ENCODE assay signal across 18 mouse cellular contexts in genomic region chr17:5532816-5533215, GRCm38 (mm10). TPM values are rescaled to one million over a fixed set of nuclear protein-coding genes. Genes with fewer than 3 reads are reported as not detected.
A peak's percentile ranks its signal among the peaks of the same experiment; 100 is the strongest.
DNase-seq lines count a peak whose midpoint lies in the region; ATAC-seq and TF ChIP-seq lines count a peak whose summit lies in the region.
"Had no signal": no experiment of that assay in that cellular context is flagged by ENCODE, and none has a peak within 500 bp of the region (broad histone marks: within the 10 kb centered on the region; RNA-seq: fewer than 3 reads in every experiment).

No protein-coding gene starts in this region.

- no peaks in the 10 kb centered on the region; a peak in 1 of 4 replicates for H3K4me1 ChIP-seq in MEL (ENCODE audit: control insufficient read depth in 1 of 2, insufficient read depth in 2 of 2, low read length in 2 of 2)
- H3K4me1 ChIP-seq in cerebellum, adult 2 months (ENCODE audit: control insufficient read depth, insufficient read depth, low read length), result peaks cover 34% of the 10 kb centered on the region
- H3K4me1 ChIP-seq: heart, embryonic 15.5 days; hindbrain, embryonic 13.5 days had no signal

- peaks cover 0 to 5% of the 10 kb centered on the region in 2 experiments; a peak in 1 of 4 replicates for H3K36me3 ChIP-seq in MEL (ENCODE audit: control insufficient read depth in 1 of 2, insufficient read depth in 2 of 2, low read length in 2 of 2)
- H3K36me3 ChIP-seq: forebrain, embryonic 12.5 days; heart, embryonic 15.5 days; hindbrain, embryonic 13.5 days had no signal

- peak; percentile 8 for TF ChIP-seq CTCF in left cerebral cortex, adult 2 months (IDR thresholded peaks at IDR 0.05)
- peak in 2 of 3 experiments; percentile 20 to 27; a peak in 2 of 6 replicates for TF ChIP-seq CTCF in MEL (IDR thresholded peaks at IDR 0.05 in 2 of 3, conservative IDR thresholded peaks at IDR 0.05 in 1 of 3; ENCODE audit: control insufficient read depth in 1 of 3, insufficient read depth in 1 of 3, low read depth in 2 of 3, low read length in 3 of 3, poor library complexity in 1 of 3, severe bottlenecking in 1 of 3)
- no peak for TF ChIP-seq CTCF in cerebellum, adult 2 months (IDR thresholded peaks at IDR 0.05; ENCODE audit: borderline replicate concordance, insufficient read depth, low read depth, low read length)

- peak; percentile 34 for TF ChIP-seq RAD21 in MEL (IDR thresholded peaks at IDR 0.05; ENCODE audit: low read depth, low read length)

- no peak overlapping the region for H3K4me3 ChIP-seq in left cerebral cortex, adult 2 months
- no peak overlapping the region for H3K4me3 ChIP-seq in MEL (ENCODE audit: control insufficient read depth in 1 of 2, insufficient read depth in 1 of 2, low read depth in 2 of 2, low read length in 2 of 2)
- H3K4me3 ChIP-seq in cerebellum, adult 2 months (replicated peaks; ENCODE audit: insufficient read depth, low read depth, low read length), result no peak overlapping the region
- H3K4me3 ChIP-seq: forebrain, embryonic 12.5 days; heart, embryonic 15.5 days; hindbrain, embryonic 13.5 days had no signal

- no peak overlapping the region for H3K27ac ChIP-seq in left cerebral cortex, adult 2 months
- H3K27ac ChIP-seq in MEL (ENCODE audit: control insufficient read depth, low read depth, low read length), result no peak overlapping the region
- H3K27ac ChIP-seq in cerebellum, adult 2 months (ENCODE audit: insufficient read depth, low read length), result no peak overlapping the region
- H3K27ac ChIP-seq: forebrain, embryonic 12.5 days; heart, embryonic 15.5 days; hindbrain, embryonic 13.5 days; hindbrain, postnatal 0 days had no signal

- H3K27me3 ChIP-seq in MEL (ENCODE audit: control insufficient read depth in 1 of 2, insufficient read depth in 2 of 2, low read length in 2 of 2), result no peaks in the 10 kb centered on the region
- no peaks in the 10 kb centered on the region for H3K27me3 ChIP-seq in cerebellum, adult 2 months (ENCODE audit: control insufficient read depth, insufficient read depth, low read length)
- H3K27me3 ChIP-seq: forebrain, embryonic 12.5 days; heart, embryonic 15.5 days; hindbrain, embryonic 13.5 days had no signal

- H3K9ac ChIP-seq in MEL (ENCODE audit: control insufficient read depth, low read depth, low read length, poor library complexity, severe bottlenecking), result no peak overlapping the region
- H3K9ac ChIP-seq: forebrain, embryonic 12.5 days; heart, embryonic 15.5 days; hindbrain, embryonic 13.5 days had no signal

- TF ChIP-seq POLR2A in MEL (IDR thresholded peaks at IDR 0.05; ENCODE audit: control insufficient read depth in 1 of 2, insufficient read depth in 1 of 2, low read depth in 1 of 2, low read length in 2 of 2, poor library complexity in 1 of 2), result no peak
- TF ChIP-seq POLR2A in cerebellum, adult 2 months (IDR thresholded peaks at IDR 0.05; ENCODE audit: borderline replicate concordance, insufficient read depth, low read length), result no peak

- no peaks in the 10 kb centered on the region for H3K9me3 ChIP-seq in MEL (replicated peaks; ENCODE audit: insufficient read depth, low read length)
- H3K9me3 ChIP-seq: forebrain, embryonic 12.5 days; heart, embryonic 15.5 days; hindbrain, embryonic 13.5 days had no signal

- 56% methylated on average over 5 of the region's 5 CpGs for WGBS in cerebellum, adult 2 months

- no peaks in the 10 kb centered on the region for H3K79me2 ChIP-seq in MEL (ENCODE audit: control insufficient read depth, insufficient read depth, low read length, poor library complexity)

- intact Hi-C loops in left cerebral cortex, adult 2 months (cut with DNase I), result loop anchor here (5.0 kb wide), 1 partner anchor 91 kb away; the partner anchor contains the start of gene Tmem242
- intact Hi-C loops in left cerebral cortex, postnatal 25 days (cut with DNase I), result loop anchor here (5.0 kb wide), 1 partner anchor 91 kb away; the partner anchor contains the start of gene Tmem242

- DNase-seq in left cerebral cortex, adult 2 months (ENCODE audit: extremely low spot score in 1 of 2, low spot score in 2 of 2), result no peak
- DNase-seq in left cerebral cortex, postnatal 25 days (ENCODE audit: low spot score in 2 of 2), result no peak
- DNase-seq in MEL (ENCODE audit: low read depth, low spot score), result peak; percentile 38
- no peak for DNase-seq in cerebellum, adult 2 months
- DNase-seq in adrenal gland, postnatal 4 days (ENCODE audit: low spot score in 2 of 2), result no peak
- DNase-seq: adrenal gland, postnatal 10 days; cerebellum, adult 11 months; cerebellum, adult 9-10 months; cerebellum, postnatal 25 days; gastrocnemius, postnatal 10 days; heart, adult 18-20 months; heart, postnatal 14 days had no signal

- TF ChIP-seq EP300 in MEL (IDR thresholded peaks at IDR 0.05; ENCODE audit: low read depth in 1 of 2, low read length in 2 of 2), result no peak

- ATAC-seq in common myeloid progenitor, adult 5-6 weeks (replicated peaks; ENCODE audit: low read depth, poor library complexity, severe bottlenecking), result peak; percentile 39; the same call in 1 of the 2 replicates
- ATAC-seq: forebrain, embryonic 16.5 days; hindbrain, postnatal 0 days had no signal

TF ChIP-seq in MEL, 35 proteins besides CTCF, POLR2A, EP300 and RAD21:
- TF ChIP-seq SMC3 (IDR thresholded peaks at IDR 0.05; ENCODE audit: low read depth, low read length), result peak; percentile 43
- TF ChIP-seq UBTF (IDR thresholded peaks at IDR 0.05; ENCODE audit: borderline replicate concordance, insufficient read depth, low read depth, low read length), result no peak

RNA-seq across cellular contexts. Expression of gene Zdhhc14, which starts 40.5 kb away (rescaled TPM):
- 10 to 100 TPM; 44.9 to 46.8 TPM for total RNA-seq in left cerebral cortex, adult 2 months (2021)
- total RNA-seq in left cerebral cortex, postnatal 25 days (2021), result 10 to 100 TPM; 51.3 to 53.2 TPM
- 3.0 and 3.4 TPM in 2 replicates for total RNA-seq in MEL (2012; rRNA removed)
- 1 to 10 TPM in 1 of 2 experiments, not detected in 1; 4.9 TPM for polyA plus RNA-seq in MEL (2012; ENCODE audit: insufficient read depth in 1 of 2, insufficient read length in 2 of 2, low read depth in 1 of 2, low replicate concordance in 2 of 2, missing spikeins in 1 of 2)
- total RNA-seq in common myeloid progenitor, adult 5-6 weeks (2017), result 2.2 and 5.5 TPM in 2 replicates
- polyA plus RNA-seq in cerebellum, adult 2 months (2012; rRNA removed), result 24.8 and 26.0 TPM in 2 replicates
- total RNA-seq in adrenal gland, postnatal 4 days (2021), result 1 to 10 TPM; 7.6 to 8.2 TPM
